Mouse (Mus musculus): ENCODE measurements around the gene Serp2. TPM values are rescaled to one million over a fixed set of nuclear protein-coding genes. Genes with fewer than 3 reads are reported as not detected.

Gene Serp2
- polyA plus RNA-seq, 1 experiment from 2014 or later: 21.6 TPM

GRCm38 (mm10) chr14:76532257-76533169 lies 24.2 kb downstream of the Serp2 start:
- WGBS: 34% methylated on average over 20 of the region's 20 CpGs

GRCm38 (mm10) chr14:76531027-76531660 lies 25.5 kb downstream of the Serp2 start:
- no peak for DNase-seq (ENCODE audit: low spot score)
- Histone ChIP-seq H3K4me1 (peaks cover 79% of the 10 kb centered on the region), H3K36me3 (replicated peaks) (no peaks in the 10 kb centered on the region), H3K4me3 (no peak overlapping the region), H3K27ac (replicated peaks) (peak overlapping the region; percentile 37; the same call in 1 of the 2 replicates), H3K9me3 (no peaks in the 10 kb centered on the region), H3K27me3 (replicated peaks; ENCODE audit: low read depth, poor library complexity, severe bottlenecking) (no peaks in the 10 kb centered on the region)
- WGBS: 92% methylated on average over 7 of the region's 7 CpGs

More at GRCm38 (mm10) chr14:76532257-76533169, 24.2 kb downstream of the Serp2 start:
- H3K36me3 ChIP-seq (replicated peaks): no peaks in the 10 kb centered on the region
- H3K9me3 ChIP-seq: no peaks in the 10 kb centered on the region
- no peaks in the 10 kb centered on the region for H3K27me3 ChIP-seq (replicated peaks; ENCODE audit: low read depth, poor library complexity, severe bottlenecking)
- H3K27ac ChIP-seq (replicated peaks): peak overlapping the region; percentile 89
- H3K4me1 ChIP-seq: peaks cover 79% of the 10 kb centered on the region
- DNase-seq (ENCODE audit: low spot score): peak; percentile 88
- peak overlapping the region; percentile 48 for H3K4me3 ChIP-seq

- peak; percentile 65 for DNase-seq (ENCODE audit: low spot score)
- Histone ChIP-seq H3K36me3 (replicated peaks) (no peaks in the 10 kb centered on the region), H3K4me1 (peaks cover 58% of the 10 kb centered on the region), H3K4me3 (peak overlapping the region; percentile 9; the same call in 1 of the 2 replicates), H3K27me3 (replicated peaks; ENCODE audit: low read depth, poor library complexity, severe bottlenecking) (no peaks in the 10 kb centered on the region), H3K27ac (replicated peaks) (peak overlapping the region; percentile 83), H3K9me3 (no peaks in the 10 kb centered on the region)
- 23% methylated on average over 5 of the region's 5 CpGs for WGBS
Measured at GRCm38 (mm10) chr14:76528641-76529040, 28.0 kb downstream of the Serp2 start.

GRCm38 (mm10) chr14:76527758-76528313 lies 28.9 kb downstream of the Serp2 start:
- Histone ChIP-seq H3K27ac (replicated peaks) (peak overlapping the region; percentile 83), H3K9me3 (no peaks in the 10 kb centered on the region), H3K4me1 (peaks cover 50% of the 10 kb centered on the region), H3K4me3 (no peak overlapping the region), H3K27me3 (replicated peaks; ENCODE audit: low read depth, poor library complexity, severe bottlenecking) (no peaks in the 10 kb centered on the region), H3K36me3 (replicated peaks) (no peaks in the 10 kb centered on the region)
- 57% methylated on average over 9 of the region's 9 CpGs for WGBS
- DNase-seq (ENCODE audit: low spot score): no peak

- WGBS: 84% methylated on average over 20 of the region's 20 CpGs
- H3K36me3 ChIP-seq (replicated peaks): no peaks in the 10 kb centered on the region
- H3K9me3 ChIP-seq: no peaks in the 10 kb centered on the region
- no peak overlapping the region for H3K4me3 ChIP-seq
- peak overlapping the region; percentile 83 for H3K27ac ChIP-seq (replicated peaks)
- no peak for DNase-seq (ENCODE audit: low spot score)
- H3K27me3 ChIP-seq (replicated peaks; ENCODE audit: low read depth, poor library complexity, severe bottlenecking): no peaks in the 10 kb centered on the region
- H3K4me1 ChIP-seq: peaks cover 43% of the 10 kb centered on the region
Measured at GRCm38 (mm10) chr14:76527030-76527719, 29.5 kb downstream of the Serp2 start.

- Histone ChIP-seq H3K27me3 (replicated peaks; ENCODE audit: low read depth, poor library complexity, severe bottlenecking) (no peaks in the 10 kb centered on the region), H3K36me3 (replicated peaks) (no peaks in the 10 kb centered on the region), H3K9me3 (no peaks in the 10 kb centered on the region), H3K4me3 (no peak overlapping the region), H3K27ac (replicated peaks) (peak overlapping the region; percentile 83), H3K4me1 (peaks cover 42% of the 10 kb centered on the region)
- DNase-seq (ENCODE audit: low spot score): no peak
- 89% methylated on average over 6 of the region's 6 CpGs for WGBS
Measured at GRCm38 (mm10) chr14:76526467-76526866, 30.2 kb downstream of the Serp2 start.

- no peak overlapping the region for H3K4me3 ChIP-seq
- H3K9me3 ChIP-seq: no peaks in the 10 kb centered on the region
- DNase-seq (ENCODE audit: low spot score): no peak
- no peaks in the 10 kb centered on the region for H3K36me3 ChIP-seq (replicated peaks)
- H3K4me1 ChIP-seq: peaks cover 29% of the 10 kb centered on the region
- no peak overlapping the region for H3K27ac ChIP-seq (replicated peaks)
- 86% methylated on average over 1 of the region's 1 CpGs for WGBS
- H3K27me3 ChIP-seq (replicated peaks; ENCODE audit: low read depth, poor library complexity, severe bottlenecking): no peaks in the 10 kb centered on the region
Measured at GRCm38 (mm10) chr14:76523344-76523743, 33.3 kb downstream of the Serp2 start.

GRCm38 (mm10) chr14:76521308-76521707 lies 35.4 kb downstream of the Serp2 start:
- Histone ChIP-seq H3K27me3 (replicated peaks; ENCODE audit: low read depth, poor library complexity, severe bottlenecking) (no peaks in the 10 kb centered on the region; the same call in 1 of the 2 replicates), H3K27ac (replicated peaks) (no peak overlapping the region), H3K9me3 (no peaks in the 10 kb centered on the region), H3K4me1 (peaks cover 15% of the 10 kb centered on the region), H3K36me3 (replicated peaks) (no peaks in the 10 kb centered on the region), H3K4me3 (no peak overlapping the region)
- DNase-seq (ENCODE audit: low spot score): no peak
- 95% methylated on average over 3 of the region's 3 CpGs for WGBS

GRCm38 (mm10) chr14:76520606-76521005 lies 36.1 kb downstream of the Serp2 start:
- no peak for DNase-seq (ENCODE audit: low spot score)

GRCm38 (mm10) chr14:76518217-76518616 lies 38.5 kb downstream of the Serp2 start:
- WGBS: 87% methylated on average over 5 of the region's 5 CpGs
- no peaks in the 10 kb centered on the region for H3K9me3 ChIP-seq
- H3K27ac ChIP-seq (replicated peaks): peak overlapping the region; percentile 12; the same call in 1 of the 2 replicates
- no peak for DNase-seq (ENCODE audit: low spot score)
- H3K4me1 ChIP-seq: peaks cover 43% of the 10 kb centered on the region
- H3K27me3 ChIP-seq (replicated peaks; ENCODE audit: low read depth, poor library complexity, severe bottlenecking): peaks cover 3% of the 10 kb centered on the region; the same call in 1 of the 2 replicates
- no peaks in the 10 kb centered on the region for H3K36me3 ChIP-seq (replicated peaks)
- no peak overlapping the region for H3K4me3 ChIP-seq

More at GRCm38 (mm10) chr14:76520606-76521005, 36.1 kb downstream of the Serp2 start:
- no peaks in the 10 kb centered on the region for H3K36me3 ChIP-seq (replicated peaks)
- H3K4me3 ChIP-seq: no peak overlapping the region
- H3K9me3 ChIP-seq: no peaks in the 10 kb centered on the region
- peaks cover 21% of the 10 kb centered on the region for H3K4me1 ChIP-seq
- H3K27ac ChIP-seq (replicated peaks): no peak overlapping the region
- WGBS: 61% methylated on average over 4 of the region's 4 CpGs
- no peaks in the 10 kb centered on the region; the same call in 1 of the 2 replicates for H3K27me3 ChIP-seq (replicated peaks; ENCODE audit: low read depth, poor library complexity, severe bottlenecking)

- Histone ChIP-seq H3K9me3 (no peaks in the 10 kb centered on the region; the same call in 1 of the 2 replicates), H3K27me3 (replicated peaks; ENCODE audit: low read depth, poor library complexity, severe bottlenecking) (peaks cover 3% of the 10 kb centered on the region; the same call in 1 of the 2 replicates), H3K36me3 (replicated peaks) (peaks cover 2% of the 10 kb centered on the region), H3K4me3 (no peak overlapping the region), H3K4me1 (peaks cover 46% of the 10 kb centered on the region), H3K27ac (replicated peaks) (peak overlapping the region; percentile 30; the same call in 1 of the 2 replicates)
- DNase-seq (ENCODE audit: low spot score): no peak
- WGBS: 71% methylated on average over 7 of the region's 7 CpGs
Measured at GRCm38 (mm10) chr14:76515620-76516019, 41.1 kb downstream of the Serp2 start.
